Mouse (Mus musculus) liver, postnatal 0 days (tissue): Measurements from ENCODE around the gene Plcl2. TPM values are rescaled to one million over a fixed set of nuclear protein-coding genes. Genes with fewer than 3 reads are reported as not detected.

ENCODE experiments used
- ATAC-seq: fragments of 200-750 bp; cut with Nextera tagmentation; 2 replicates; pipeline ENCODE4 v1.8.0; 2017; ENCODE audit warnings: mild to moderate bottlenecking, moderate library complexity
- DNase-seq: peaks from one replicate; pipeline ENCODE4 v3.0.0-alpha.2; 2016
- H3K27ac ChIP-seq: fragments of 300-500 bp; sonication (generic); 2 replicates; pipeline ENCODE4 v1.5.1; 2014; ENCODE audit warnings: antibody characterized with exemption, moderate library complexity, mild to moderate bottlenecking, low read depth
- H3K27me3 ChIP-seq: fragments of 300-500 bp; sonication (generic); 2 replicates; pipeline ENCODE4 v1.6.1; 2014; ENCODE audit warnings: low read length, control low read depth, mixed read lengths; ENCODE audit not compliant: insufficient read depth
- H3K36me3 ChIP-seq: fragments of 300-500 bp; sonication (generic); replicated peaks from 2 replicates; pipeline ENCODE4 v1.6.1; 2014; ENCODE audit warnings: mild to moderate bottlenecking, control low read depth, low read length, moderate library complexity, mixed read lengths; ENCODE audit not compliant: insufficient read depth
- H3K4me1 ChIP-seq: fragments of 300-500 bp; sonication (generic); 2 replicates; pipeline ENCODE4 v1.6.1; 2014; ENCODE audit warnings: antibody characterized with exemption, mild to moderate bottlenecking, control low read depth; ENCODE audit not compliant: insufficient read depth
- H3K4me2 ChIP-seq: fragments of 300-500 bp; sonication (generic); 2 replicates; pipeline ENCODE4 v1.6.1; 2014; ENCODE audit warnings: low read depth, mild to moderate bottlenecking, low read length, moderate library complexity, mixed read lengths
- H3K4me3 ChIP-seq: fragments of 300-500 bp; sonication (generic); 2 replicates; pipeline ENCODE4 v1.5.1; 2014; ENCODE audit warnings: low read depth, low read length
- H3K9ac ChIP-seq: fragments of 300-500 bp; sonication (generic); replicated peaks from 2 replicates; pipeline ENCODE4 v1.6.1; 2014; ENCODE audit warnings: mild to moderate bottlenecking, moderate library complexity
- H3K9me3 ChIP-seq: fragments of 300-500 bp; sonication (generic); 2 replicates; pipeline ENCODE4 v1.6.1; 2016; ENCODE audit warnings: mild to moderate bottlenecking, control low read depth, low read length, mixed read lengths
- CTCF ChIP-seq: sonication (generic); IDR thresholded peaks from 2 replicates; pipeline ENCODE4 v1.5.1; 2016; ENCODE audit warnings: antibody characterized with exemption, low read depth
- EP300 ChIP-seq: IDR thresholded peaks from 2 replicates; pipeline ENCODE4 v1.6.1; 2016; ENCODE audit warnings: antibody characterized with exemption, low read depth, mild to moderate bottlenecking
- WGBS: fragments of 180-500 bp; shearing (Covaris S2); extraction: QIAGEN DNeasy Blood & Tissue Kit; methylation state at CpG from one replicate; pipeline ENCODE4 v1.1.7; 2014; ENCODE audit not compliant: insufficient replicate concordance; 5-methylcytosine and 5-hydroxymethylcytosine counted together
- polyA plus RNA-seq: library from polyadenylated mRNA; unstranded; fragments of >200 nt; fragmentation: Nextera tagmentation; extraction: Ambion mirVana; gene quantifications from 2 replicates; pipeline ENCODE4 v1.2.1, GENCODE M21; 2015

Gene Plcl2
- polyA plus RNA-seq, 1 experiment from 2014 or later: 1.9 TPM

DNA sequence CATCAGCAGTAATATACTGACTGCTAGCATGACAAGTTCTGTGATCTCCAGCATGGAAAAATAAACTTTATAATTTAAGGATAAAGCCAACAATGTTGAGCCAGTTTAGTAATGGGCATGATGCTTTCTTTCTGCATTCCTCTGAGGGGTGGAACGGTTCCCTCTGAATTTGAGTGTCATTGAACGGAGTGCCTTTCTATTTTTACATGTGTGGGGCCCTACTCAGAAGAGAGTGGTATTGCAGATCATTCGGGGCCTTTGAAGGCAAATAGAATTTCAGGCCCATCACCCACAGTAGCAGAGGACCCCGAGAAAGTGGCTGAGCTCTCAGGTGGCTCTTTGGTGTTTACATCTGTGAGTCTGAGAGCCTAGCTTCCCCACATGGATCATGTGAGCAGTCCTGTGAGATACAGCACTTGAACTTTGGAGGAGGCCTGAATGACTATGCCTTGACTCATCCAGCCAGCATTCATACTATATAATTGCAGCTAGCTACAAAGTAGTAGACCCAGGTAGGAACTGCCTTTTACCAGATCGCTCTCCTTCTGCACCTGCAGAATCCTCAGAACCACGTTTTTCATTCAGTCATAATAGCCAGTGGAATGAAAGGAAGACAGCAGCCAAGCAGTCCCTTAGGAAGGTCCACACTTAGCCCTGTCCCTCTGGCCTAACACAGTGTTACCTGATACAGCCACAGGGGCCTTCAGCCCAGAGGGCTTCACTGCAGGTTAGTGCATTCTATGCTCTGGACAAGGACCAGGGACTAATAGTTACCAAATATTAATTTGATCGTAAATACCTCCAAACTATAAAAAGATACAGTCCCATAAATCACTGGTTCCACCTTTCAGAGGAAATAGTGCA, 125.0 kb downstream of the Plcl2 start:
- no peaks in the 10 kb centered on the region for H3K4me1 ChIP-seq
- no peak for TF ChIP-seq CTCF
- no peak for TF ChIP-seq EP300
- H3K9me3 ChIP-seq: no peaks in the 10 kb centered on the region
- H3K9ac ChIP-seq: no peak overlapping the region
- no peak overlapping the region for H3K27ac ChIP-seq
- no peaks in the 10 kb centered on the region for H3K36me3 ChIP-seq
- no peaks in the 10 kb centered on the region for H3K27me3 ChIP-seq
- no peak overlapping the region for H3K4me2 ChIP-seq
- no peak for ATAC-seq
- no peak overlapping the region for H3K4me3 ChIP-seq
- no peak for DNase-seq
- 71% methylated on average over 7 of the region's 7 CpGs for WGBS

GRCm38 (mm10) chr17:50635961-50636585, 126.9 kb downstream of the Plcl2 start:
- no peak overlapping the region for H3K9ac ChIP-seq
- H3K4me3 ChIP-seq: no peak overlapping the region
- 77% methylated on average over 8 of the region's 8 CpGs for WGBS
- ATAC-seq (no peak), DNase-seq (no peak)
- no peaks in the 10 kb centered on the region for H3K9me3 ChIP-seq
- H3K27ac ChIP-seq: no peak overlapping the region
- no peaks in the 10 kb centered on the region for H3K4me1 ChIP-seq
- no peak for TF ChIP-seq EP300
- TF ChIP-seq CTCF: no peak
- no peaks in the 10 kb centered on the region for H3K27me3 ChIP-seq
- no peak overlapping the region for H3K4me2 ChIP-seq
- no peaks in the 10 kb centered on the region for H3K36me3 ChIP-seq

GRCm38 (mm10) chr17:50638791-50639190, 129.6 kb downstream of the Plcl2 start:
- Histone ChIP-seq H3K27ac (no peak overlapping the region), H3K4me3 (no peak overlapping the region), H3K4me2 (no peak overlapping the region), H3K36me3 (0 out of 2 replicates have a peak, but pooled peaks cover 5% of the 10 kb centered on the region), H3K4me1 (no peaks in the 10 kb centered on the region), H3K27me3 (no peaks in the 10 kb centered on the region), H3K9ac (no peak overlapping the region), H3K9me3 (no peaks in the 10 kb centered on the region)
- WGBS: 89% methylated on average over 3 of the region's 3 CpGs
- DNase-seq (no peak), ATAC-seq (no peak)
- TF ChIP-seq CTCF (no peak), EP300 (no peak)

GRCm38 (mm10) chr17:50641076-50641610, 131.9 kb downstream of the Plcl2 start:
- TF ChIP-seq EP300 (no peak), CTCF (no peak)
- Histone ChIP-seq H3K4me2 (no peak overlapping the region), H3K27me3 (no peaks in the 10 kb centered on the region), H3K4me3 (no peak overlapping the region), H3K9ac (no peak overlapping the region), H3K9me3 (no peaks in the 10 kb centered on the region), H3K36me3 (0 out of 2 replicates have a peak, but pooled peaks cover 5% of the 10 kb centered on the region), H3K4me1 (no peaks in the 10 kb centered on the region), H3K27ac (no peak overlapping the region)
- DNase-seq (no peak), ATAC-seq (no peak)
- 77% methylated on average over 2 of the region's 2 CpGs for WGBS

GRCm38 (mm10) chr17:50641879-50642278, 132.7 kb downstream of the Plcl2 start:
- Histone ChIP-seq H3K4me1 (no peaks in the 10 kb centered on the region), H3K9ac (no peak overlapping the region), H3K4me3 (no peak overlapping the region), H3K4me2 (no peak overlapping the region), H3K27me3 (no peaks in the 10 kb centered on the region), H3K9me3 (no peaks in the 10 kb centered on the region), H3K36me3 (0 out of 2 replicates have a peak, but pooled peaks cover 5% of the 10 kb centered on the region), H3K27ac (no peak overlapping the region)
- DNase-seq (no peak), ATAC-seq (no peak)
- TF ChIP-seq CTCF (no peak), EP300 (no peak)
- WGBS: 88% methylated on average over 1 of the region's 1 CpGs

- ATAC-seq: no peak
- Histone ChIP-seq H3K36me3 (0 out of 2 replicates have a peak, but pooled peaks cover 6% of the 10 kb centered on the region), H3K4me2 (no peak overlapping the region), H3K9me3 (peaks cover 4% of the 10 kb centered on the region; the same call in 1 of the 2 replicates), H3K4me3 (no peak overlapping the region), H3K27me3 (no peaks in the 10 kb centered on the region), H3K9ac (no peak overlapping the region), H3K4me1 (no peaks in the 10 kb centered on the region), H3K27ac (no peak overlapping the region)
- TF ChIP-seq CTCF (no peak), EP300 (no peak)
- WGBS: 54% methylated on average over 6 of the region's 6 CpGs
- no peak for DNase-seq
Observed at GRCm38 (mm10) chr17:50643356-50643755, 134.2 kb downstream of the Plcl2 start.
